In genomic region chr4:101647976-101648642, GRCm38 (mm10) we compare ENCODE assay signal across 7 mouse cellular contexts. TPM values are rescaled to one million over a fixed set of nuclear protein-coding genes. Genes with fewer than 3 reads are reported as not detected.
DNase-seq lines count a peak whose midpoint lies in the region; ATAC-seq and TF ChIP-seq lines count a peak whose summit lies in the region.

No protein-coding gene starts in this region.

- H3K79me3 ChIP-seq in C2C12 (ENCODE audit: low read depth) = peaks cover 11% of the 10 kb centered on the region

- H3K4me1 ChIP-seq in forebrain, embryonic 12.5 days = peaks cover 25% of the 10 kb centered on the region
- H3K4me1 ChIP-seq in limb, embryonic 10.5 days = peaks cover 24% of the 10 kb centered on the region
- peaks cover 21% of the 10 kb centered on the region for H3K4me1 ChIP-seq in midbrain, embryonic 13.5 days (replicated peaks)

- peak overlapping the region; percentile 80 for H3K4me3 ChIP-seq in C2C12 (ENCODE audit: insufficient read depth, poor library complexity, severe bottlenecking)
- peak overlapping the region; percentile 80 for H3K4me3 ChIP-seq in forebrain, embryonic 12.5 days (replicated peaks)
- peak overlapping the region; percentile 72 for H3K4me3 ChIP-seq in limb, embryonic 10.5 days
- H3K4me3 ChIP-seq in midbrain, embryonic 13.5 days (replicated peaks) = peak overlapping the region; percentile 83

- TF ChIP-seq CTCF in C2C12 (IDR thresholded peaks at IDR 0.05; ENCODE audit: control insufficient read depth, insufficient read depth, insufficient read length) = no peak

- H3K36me3 ChIP-seq in C2C12 (ENCODE audit: control insufficient read depth, insufficient read depth) = no peaks in the 10 kb centered on the region
- H3K36me3 ChIP-seq in forebrain, embryonic 12.5 days (replicated peaks) = no peaks in the 10 kb centered on the region; the same call in 1 of the 2 replicates
- no peaks in the 10 kb centered on the region for H3K36me3 ChIP-seq in limb, embryonic 10.5 days
- H3K36me3 ChIP-seq in midbrain, embryonic 13.5 days = no peaks in the 10 kb centered on the region

- ATAC-seq in forebrain, embryonic 12.5 days (ENCODE audit: low FRiP score) = no peak
- ATAC-seq in midbrain, embryonic 13.5 days = no peak

- peak overlapping the region; percentile 61 for H3K4me2 ChIP-seq in forebrain, embryonic 12.5 days
- peak overlapping the region; percentile 56 for H3K4me2 ChIP-seq in midbrain, embryonic 13.5 days (replicated peaks)

- WGBS in forebrain, embryonic 12.5 days = 1% methylated on average over 20 of the region's 20 CpGs
- 1% methylated on average over 20 of the region's 20 CpGs for WGBS in limb, embryonic 10.5 days
- WGBS in midbrain, embryonic 13.5 days = 2% methylated on average over 20 of the region's 20 CpGs

- peak overlapping the region; percentile 94 for H3K27ac ChIP-seq in forebrain, embryonic 12.5 days
- peak overlapping the region; percentile 96 for H3K27ac ChIP-seq in limb, embryonic 10.5 days
- peak overlapping the region; percentile 91 for H3K27ac ChIP-seq in midbrain, embryonic 13.5 days

- H3K27me3 ChIP-seq in C2C12 (ENCODE audit: control insufficient read depth, insufficient read depth, insufficient read length) = no peaks in the 10 kb centered on the region
- no peaks in the 10 kb centered on the region for H3K27me3 ChIP-seq in forebrain, embryonic 12.5 days
- no peaks in the 10 kb centered on the region for H3K27me3 ChIP-seq in limb, embryonic 10.5 days (ENCODE audit: low read depth, poor library complexity, severe bottlenecking)
- H3K27me3 ChIP-seq in midbrain, embryonic 13.5 days = no peaks in the 10 kb centered on the region

- H3ac ChIP-seq in C2C12 (ENCODE audit: control insufficient read depth, insufficient read length, low read depth) = peak overlapping the region; percentile 98

- H3K79me2 ChIP-seq in C2C12 (ENCODE audit: control insufficient read depth, insufficient read depth) = peaks cover 37% of the 10 kb centered on the region

- H3K9me3 ChIP-seq in forebrain, embryonic 12.5 days = no peaks in the 10 kb centered on the region
- no peaks in the 10 kb centered on the region for H3K9me3 ChIP-seq in limb, embryonic 10.5 days (replicated peaks)
- no peaks in the 10 kb centered on the region for H3K9me3 ChIP-seq in midbrain, embryonic 13.5 days

- DNase-seq in 3T3-L1 (ENCODE audit: low read depth, low spot score) = peak; percentile 50
- no peak for DNase-seq in limb, embryonic 10.5 days (ENCODE audit: low spot score)
- DNase-seq in adrenal gland, postnatal 14 days = no peak
- no peak for DNase-seq in spleen, postnatal 14 days (ENCODE audit: low spot score in 2 of 2)

- peak overlapping the region; percentile 84 for H3K9ac ChIP-seq in forebrain, embryonic 12.5 days
- peak overlapping the region; percentile 88 for H3K9ac ChIP-seq in midbrain, embryonic 13.5 days (replicated peaks)

TF ChIP-seq in C2C12, 6 proteins besides CTCF, POLR2A, EP300 and RAD21:
- TF ChIP-seq CEBPB (IDR thresholded peaks at IDR 0.05; ENCODE audit: low read depth) = no peak
- TF ChIP-seq USF1 (IDR thresholded peaks at IDR 0.05; ENCODE audit: low read depth) = no peak
- no peak for TF ChIP-seq MAX (IDR thresholded peaks at IDR 0.05)

RNA-seq across cellular contexts. Expression of gene Leprot, which starts 0.6 kb away (rescaled TPM):
- 41.2 TPM for polyA plus RNA-seq in C2C12 (2012; fragmentation: generic; extraction: Trizol)
- 62.8 and 63.9 TPM in 2 replicates for polyA plus RNA-seq in forebrain, embryonic 12.5 days (2016; fragmentation: Nextera tagmentation; extraction: Ambion mirVana)
- 54.6 and 64.8 TPM in 2 replicates for polyA plus RNA-seq in limb, embryonic 10.5 days (2016; fragmentation: Nextera tagmentation; extraction: Ambion mirVana)
- 94.2 and 94.8 TPM in 2 replicates for polyA plus RNA-seq in midbrain, embryonic 13.5 days (2015; fragmentation: Nextera tagmentation; extraction: Ambion mirVana)
- total RNA-seq in adrenal gland, postnatal 14 days (2021) = 56.0 and 60.1 TPM in 2 replicates
